Mouse (Mus musculus): ENCODE data around the gene Cnih3. TPM values are rescaled to one million over a fixed set of nuclear protein-coding genes. Genes with fewer than 3 reads are reported as not detected.

Gene Cnih3
- polyA plus RNA-seq, 1 experiment from 2014 or later: 0.15 TPM

- H3K9me3 ChIP-seq: no peaks in the 10 kb centered on the region
- ATAC-seq (ENCODE audit: insufficient number of reproducible peaks, low FRiP score, low TSS enrichment, low read depth): no peak
- no peak overlapping the region for H3K9ac ChIP-seq
- H3K4me1 ChIP-seq: peaks cover 9% of the 10 kb centered on the region; the same call in 1 of the 2 replicates
- no peak overlapping the region for H3K27ac ChIP-seq
- H3K4me3 ChIP-seq: no peak overlapping the region
- H3K36me3 ChIP-seq: no peaks in the 10 kb centered on the region
- no peaks in the 10 kb centered on the region for H3K27me3 ChIP-seq
- 80% methylated on average over 8 of the region's 8 CpGs for WGBS
- no peak overlapping the region for H3K4me2 ChIP-seq
These were observed 58.3 kb downstream of the Cnih3 start for GRCm38 (mm10) chr1:181410647-181411254.

- no peak overlapping the region for H3K4me3 ChIP-seq
- no peak overlapping the region for H3K4me2 ChIP-seq
- WGBS: 78% methylated on average over 2 of the region's 2 CpGs
- ATAC-seq (ENCODE audit: insufficient number of reproducible peaks, low FRiP score, low TSS enrichment, low read depth): no peak
- H3K9me3 ChIP-seq: no peaks in the 10 kb centered on the region
- H3K27me3 ChIP-seq: no peaks in the 10 kb centered on the region
- peaks cover 18% of the 10 kb centered on the region for H3K4me1 ChIP-seq
- H3K27ac ChIP-seq: no peak overlapping the region
- no peaks in the 10 kb centered on the region for H3K36me3 ChIP-seq
- H3K9ac ChIP-seq: no peak overlapping the region
These were observed 62.6 kb downstream of the Cnih3 start for GRCm38 (mm10) chr1:181414985-181415384.

GRCm38 (mm10) chr1:181416841-181417240, 64.4 kb downstream of the Cnih3 start:
- ATAC-seq (ENCODE audit: insufficient number of reproducible peaks, low FRiP score, low TSS enrichment, low read depth): no peak
- H3K27ac ChIP-seq: no peak overlapping the region
- 76% methylated on average over 9 of the region's 9 CpGs for WGBS
- no peak overlapping the region for H3K4me3 ChIP-seq
- H3K36me3 ChIP-seq: no peaks in the 10 kb centered on the region
- H3K4me2 ChIP-seq: no peak overlapping the region
- H3K4me1 ChIP-seq: peaks cover 21% of the 10 kb centered on the region
- H3K9me3 ChIP-seq: no peaks in the 10 kb centered on the region
- H3K9ac ChIP-seq: no peak overlapping the region
- H3K27me3 ChIP-seq: no peaks in the 10 kb centered on the region

- no peak overlapping the region for H3K4me2 ChIP-seq
- no peaks in the 10 kb centered on the region for H3K9me3 ChIP-seq
- no peaks in the 10 kb centered on the region for H3K27me3 ChIP-seq
- peaks cover 21% of the 10 kb centered on the region for H3K4me1 ChIP-seq
- 0 out of 2 replicates have a peak overlapping the region, but pooled peaks have one; percentile 9 for H3K27ac ChIP-seq
- no peak overlapping the region for H3K4me3 ChIP-seq
- no peaks in the 10 kb centered on the region for H3K36me3 ChIP-seq
- ATAC-seq (ENCODE audit: insufficient number of reproducible peaks, low FRiP score, low TSS enrichment, low read depth): peak; percentile 48; the same call in 1 of the 2 replicates
- WGBS: 70% methylated on average over 6 of the region's 6 CpGs
- H3K9ac ChIP-seq: no peak overlapping the region
These were observed 65.6 kb downstream of the Cnih3 start for GRCm38 (mm10) chr1:181417937-181418523.

- no peak overlapping the region for H3K4me2 ChIP-seq
These were observed 67.7 kb downstream of the Cnih3 start for GRCm38 (mm10) chr1:181420080-181420536.

GRCm38 (mm10) chr1:181422796-181423195, 70.4 kb downstream of the Cnih3 start:
- 48% methylated on average over 6 of the region's 6 CpGs for WGBS
- Histone ChIP-seq H3K9me3 (no peaks in the 10 kb centered on the region), H3K4me3 (no peak overlapping the region), H3K36me3 (no peaks in the 10 kb centered on the region), H3K27ac (no peak overlapping the region), H3K27me3 (no peaks in the 10 kb centered on the region), H3K4me1 (peaks cover 28% of the 10 kb centered on the region), H3K9ac (no peak overlapping the region), H3K4me2 (no peak overlapping the region)
- ATAC-seq (ENCODE audit: insufficient number of reproducible peaks, low FRiP score, low TSS enrichment, low read depth): no peak

More at GRCm38 (mm10) chr1:181420080-181420536, 67.7 kb downstream of the Cnih3 start:
- Histone ChIP-seq H3K4me1 (peaks cover 21% of the 10 kb centered on the region), H3K36me3 (no peaks in the 10 kb centered on the region), H3K27me3 (no peaks in the 10 kb centered on the region), H3K9ac (no peak overlapping the region), H3K9me3 (no peaks in the 10 kb centered on the region), H3K27ac (no peak overlapping the region), H3K4me3 (no peak overlapping the region)
- 41% methylated on average over 11 of the region's 11 CpGs for WGBS
- no peak for ATAC-seq (ENCODE audit: insufficient number of reproducible peaks, low FRiP score, low TSS enrichment, low read depth)

GRCm38 (mm10) chr1:181424922-181425321, 72.5 kb downstream of the Cnih3 start:
- no peak for ATAC-seq (ENCODE audit: insufficient number of reproducible peaks, low FRiP score, low TSS enrichment, low read depth)
- no peak overlapping the region for H3K27ac ChIP-seq
- WGBS: 86% methylated on average over 3 of the region's 3 CpGs
- no peak overlapping the region for H3K9ac ChIP-seq
- H3K9me3 ChIP-seq: no peaks in the 10 kb centered on the region
- H3K4me3 ChIP-seq: no peak overlapping the region
- no peaks in the 10 kb centered on the region for H3K36me3 ChIP-seq
- no peak overlapping the region for H3K4me2 ChIP-seq
- peaks cover 13% of the 10 kb centered on the region; the same call in 1 of the 2 replicates for H3K4me1 ChIP-seq
- no peaks in the 10 kb centered on the region; the same call in 1 of the 2 replicates for H3K27me3 ChIP-seq

- Histone ChIP-seq H3K9me3 (no peaks in the 10 kb centered on the region), H3K4me3 (no peak overlapping the region), H3K9ac (no peak overlapping the region), H3K4me1 (peaks cover 9% of the 10 kb centered on the region; the same call in 1 of the 2 replicates), H3K27ac (no peak overlapping the region), H3K4me2 (no peak overlapping the region), H3K27me3 (no peaks in the 10 kb centered on the region; the same call in 1 of the 2 replicates), H3K36me3 (no peaks in the 10 kb centered on the region)
- no peak for ATAC-seq (ENCODE audit: insufficient number of reproducible peaks, low FRiP score, low TSS enrichment, low read depth)
- WGBS: 81% methylated on average over 3 of the region's 3 CpGs
These were observed 73.0 kb downstream of the Cnih3 start for GRCm38 (mm10) chr1:181425388-181425787.

- WGBS: 50% methylated on average over 5 of the region's 5 CpGs
These were observed 74.0 kb downstream of the Cnih3 start for GRCm38 (mm10) chr1:181426406-181426805.

GRCm38 (mm10) chr1:181433263-181433662, 80.8 kb downstream of the Cnih3 start:
- no peak overlapping the region for H3K27ac ChIP-seq

More at GRCm38 (mm10) chr1:181426406-181426805, 74.0 kb downstream of the Cnih3 start:
- no peak overlapping the region for H3K4me3 ChIP-seq
- H3K4me2 ChIP-seq: no peak overlapping the region
- H3K9me3 ChIP-seq: no peaks in the 10 kb centered on the region
- peaks cover 9% of the 10 kb centered on the region; the same call in 1 of the 2 replicates for H3K4me1 ChIP-seq
- no peak for ATAC-seq (ENCODE audit: insufficient number of reproducible peaks, low FRiP score, low TSS enrichment, low read depth)
- no peak overlapping the region for H3K27ac ChIP-seq
- H3K9ac ChIP-seq: no peak overlapping the region
- H3K27me3 ChIP-seq: no peaks in the 10 kb centered on the region; the same call in 1 of the 2 replicates
- H3K36me3 ChIP-seq: no peaks in the 10 kb centered on the region

GRCm38 (mm10) chr1:181435414-181435813, 83.0 kb downstream of the Cnih3 start:
- Histone ChIP-seq H3K4me1 (peaks cover 14% of the 10 kb centered on the region), H3K9ac (no peak overlapping the region), H3K9me3 (no peaks in the 10 kb centered on the region), H3K27ac (no peak overlapping the region), H3K4me2 (no peak overlapping the region), H3K4me3 (no peak overlapping the region), H3K27me3 (no peaks in the 10 kb centered on the region), H3K36me3 (no peaks in the 10 kb centered on the region)
- no peak for ATAC-seq (ENCODE audit: insufficient number of reproducible peaks, low FRiP score, low TSS enrichment, low read depth)
- WGBS: 52% methylated on average over 5 of the region's 5 CpGs

More at GRCm38 (mm10) chr1:181433263-181433662, 80.8 kb downstream of the Cnih3 start:
- Histone ChIP-seq H3K9ac (no peak overlapping the region), H3K4me1 (0 out of 2 replicates have a peak, but pooled peaks cover 9% of the 10 kb centered on the region), H3K36me3 (no peaks in the 10 kb centered on the region), H3K4me3 (no peak overlapping the region), H3K9me3 (no peaks in the 10 kb centered on the region), H3K27me3 (no peaks in the 10 kb centered on the region; the same call in 1 of the 2 replicates), H3K4me2 (no peak overlapping the region)
- no peak for ATAC-seq (ENCODE audit: insufficient number of reproducible peaks, low FRiP score, low TSS enrichment, low read depth)
- 72% methylated on average over 5 of the region's 5 CpGs for WGBS

- H3K4me3 ChIP-seq: no peak overlapping the region
- H3K27ac ChIP-seq: peak overlapping the region; percentile 73
- no peaks in the 10 kb centered on the region for H3K36me3 ChIP-seq
- no peak overlapping the region for H3K9ac ChIP-seq
- H3K27me3 ChIP-seq: no peaks in the 10 kb centered on the region
- 60% methylated on average over 8 of the region's 8 CpGs for WGBS
- peaks cover 39% of the 10 kb centered on the region for H3K4me1 ChIP-seq
- ATAC-seq (ENCODE audit: insufficient number of reproducible peaks, low FRiP score, low TSS enrichment, low read depth): no peak
- H3K9me3 ChIP-seq: no peaks in the 10 kb centered on the region
- H3K4me2 ChIP-seq: no peak overlapping the region
These were observed 88.7 kb downstream of the Cnih3 start for GRCm38 (mm10) chr1:181440982-181441603.
